Mouse (Mus musculus) thymus, postnatal 4 days (tissue): ENCODE results near the gene Ndufaf5.
"Not testable (repeated sequence)": the region's sequence is repeated elsewhere in the genome, so short reads cannot be mapped to it uniquely, and the experiment has no call there.

ENCODE experiments used
- DNase-seq: peaks from one replicate; pipeline ENCODE4 v3.0.0; 2021

Ndufaf5 gene

DNA sequence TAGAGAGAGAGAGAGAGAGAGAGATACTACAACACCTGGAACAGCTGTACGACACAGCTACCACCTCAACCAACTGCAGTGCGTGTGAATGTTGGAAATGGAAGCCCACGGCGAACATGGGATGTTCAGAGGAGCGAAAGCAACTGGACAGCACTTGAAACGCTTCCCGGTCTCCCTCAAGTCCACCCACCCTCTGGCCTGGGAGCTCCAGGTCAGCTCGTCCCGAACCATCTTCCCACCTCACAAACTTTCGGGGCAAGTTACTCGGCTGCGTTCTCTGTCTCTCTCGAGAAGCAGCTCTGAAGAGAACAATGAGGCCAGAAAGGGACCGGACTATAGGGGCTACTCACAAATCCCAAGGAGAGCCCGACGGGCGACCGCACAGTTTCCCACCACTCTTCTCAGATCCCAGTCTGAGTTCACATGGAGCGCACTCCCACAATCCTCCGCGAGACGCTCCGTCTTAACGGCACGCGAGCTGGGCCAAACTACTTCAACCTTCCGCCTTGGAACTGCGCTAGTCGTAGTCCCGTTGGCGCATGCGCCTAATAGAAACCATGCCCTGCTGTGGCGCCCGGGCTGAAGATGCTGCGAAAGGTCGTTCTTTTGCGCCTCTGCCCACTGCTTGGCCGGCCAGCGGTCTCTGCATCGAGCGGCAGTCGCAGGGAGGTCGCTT, at the start of gene Ndufaf5, which contains the start of gene Esf1:
Gene Ndufaf5 (plus strand): TSS at position 523 of the 676 bp plus-strand sequence.
Gene Esf1 (minus strand): TSS at position 438 of the 676 bp plus-strand sequence.
- peak; percentile 96 for DNase-seq

DNA sequence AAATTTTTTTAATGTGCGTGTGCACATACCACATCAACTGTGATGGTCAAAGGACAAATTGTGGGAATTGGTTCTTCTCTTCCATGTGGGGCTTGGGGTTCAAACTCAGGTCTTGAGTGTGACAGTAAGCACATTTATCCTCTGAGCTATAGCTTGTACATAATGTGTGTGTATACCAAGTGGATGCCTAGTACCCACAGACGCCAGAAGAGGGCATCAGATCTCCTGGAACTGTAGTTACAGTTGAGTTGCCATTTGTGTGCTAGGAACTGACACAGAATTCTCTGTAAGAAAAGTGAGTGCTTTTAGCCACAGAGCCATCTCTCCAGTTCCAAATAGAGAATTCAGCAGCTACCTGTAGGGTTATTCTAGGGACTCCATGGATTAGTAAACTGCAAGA, 44.9 kb upstream of the Ndufaf5 start:
- DNase-seq: peak; percentile 28

DNA sequence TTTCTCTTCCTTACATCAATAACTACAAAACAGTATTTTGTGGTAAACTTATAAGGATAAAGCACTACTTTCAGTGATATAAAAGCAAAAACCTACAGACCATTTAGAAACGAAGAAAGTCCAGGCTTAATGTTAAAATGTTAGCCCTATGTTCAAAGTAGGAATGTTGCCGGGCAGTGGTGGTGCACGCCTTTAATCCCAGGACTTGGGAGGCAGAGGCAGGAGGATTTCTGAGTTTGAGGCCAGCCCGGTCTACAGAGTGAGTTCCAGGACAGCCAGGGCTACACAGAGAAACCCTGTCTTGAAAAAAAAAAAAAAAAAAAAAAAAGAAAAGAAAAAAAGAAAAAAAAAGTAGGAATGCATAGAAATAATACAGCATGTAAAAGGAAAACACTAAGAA, 18.7 kb upstream of the Ndufaf5 start, which contains the start of gene Gm17374:
Gene Gm17374 (plus strand): TSS at position 301 of the 400 bp plus-strand sequence.
- DNase-seq: not testable (repeated sequence)

GRCm38 (mm10) chr2:140159186-140159730, 11.2 kb upstream of the Ndufaf5 start:
- DNase-seq: no peak

DNA sequence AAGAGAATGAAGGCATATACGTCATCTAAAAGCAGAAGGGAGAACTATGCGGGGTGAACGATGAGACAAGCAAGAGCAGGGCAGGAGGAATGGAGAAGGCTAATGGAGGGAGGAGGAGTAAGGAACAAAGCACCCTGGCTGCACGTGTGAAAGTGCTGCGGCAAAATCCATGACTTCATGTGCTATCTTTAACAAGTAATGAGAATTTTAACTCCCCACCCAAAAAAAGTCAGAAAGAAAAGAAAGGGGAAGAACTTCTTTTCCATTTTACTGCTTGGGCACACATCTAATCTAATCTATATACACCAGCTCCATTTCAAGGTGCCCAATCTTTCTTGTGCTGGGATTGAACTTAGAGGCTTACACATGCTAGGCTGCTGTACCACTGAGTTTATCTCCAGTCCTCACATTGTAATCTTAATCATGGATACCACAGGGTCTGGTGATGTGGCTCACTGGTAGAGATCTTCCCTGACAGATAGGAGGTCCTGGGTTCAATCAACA, 7.0 kb upstream of the Ndufaf5 start:
- no peak for DNase-seq

GRCm38 (mm10) chr2:140169057-140169456, 1.4 kb upstream of the Ndufaf5 start:
- DNase-seq: no peak

DNA sequence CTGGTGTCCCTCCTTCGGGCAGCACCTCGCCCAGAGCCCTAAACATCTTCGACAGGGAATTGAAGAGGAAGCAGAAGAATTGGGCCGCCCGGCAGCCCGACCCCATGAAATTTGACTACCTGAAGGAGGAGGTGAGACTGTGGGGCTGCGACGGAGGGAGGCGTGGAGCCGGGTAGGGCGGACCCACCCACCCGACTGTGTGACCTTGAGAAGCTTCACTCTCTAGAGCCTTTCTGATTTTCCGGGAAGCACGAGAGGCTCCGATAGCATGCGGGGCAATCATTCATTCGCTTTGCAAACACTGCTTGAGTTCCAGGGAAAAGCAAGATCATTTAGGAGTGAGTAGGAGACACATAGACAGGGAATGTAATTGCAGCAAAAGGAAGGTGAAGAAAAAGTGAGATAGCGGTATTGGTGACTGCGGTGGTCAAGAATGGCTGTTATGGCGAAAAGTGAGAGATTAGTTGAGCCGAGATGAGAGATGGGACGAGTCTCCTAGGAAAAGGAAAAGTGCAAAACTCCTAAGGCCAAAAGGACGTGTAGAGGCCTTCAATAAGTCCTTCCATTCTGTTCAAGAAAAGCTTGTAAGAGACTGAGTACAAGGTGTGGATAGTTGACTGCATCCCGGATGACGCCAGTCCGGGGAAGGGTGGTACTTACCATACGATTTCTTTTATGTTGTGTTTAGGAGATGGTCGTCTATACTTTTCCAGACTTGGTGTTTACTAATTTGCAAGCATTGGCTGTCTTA, 529 bp downstream of the Ndufaf5 start:
- peak; percentile 12 for DNase-seq

- not testable (repeated sequence) for DNase-seq
Measured at GRCm38 (mm10) chr2:140185685-140186210, 15.3 kb downstream of the Ndufaf5 start.

GRCm38 (mm10) chr2:140200713-140201112, 30.3 kb downstream of the Ndufaf5 start:
- DNase-seq: no peak

GRCm38 (mm10) chr2:140202573-140202972, 32.1 kb downstream of the Ndufaf5 start:
- no peak for DNase-seq

- DNase-seq: no peak
Measured at GRCm38 (mm10) chr2:140203756-140204155, 33.3 kb downstream of the Ndufaf5 start.

DNA sequence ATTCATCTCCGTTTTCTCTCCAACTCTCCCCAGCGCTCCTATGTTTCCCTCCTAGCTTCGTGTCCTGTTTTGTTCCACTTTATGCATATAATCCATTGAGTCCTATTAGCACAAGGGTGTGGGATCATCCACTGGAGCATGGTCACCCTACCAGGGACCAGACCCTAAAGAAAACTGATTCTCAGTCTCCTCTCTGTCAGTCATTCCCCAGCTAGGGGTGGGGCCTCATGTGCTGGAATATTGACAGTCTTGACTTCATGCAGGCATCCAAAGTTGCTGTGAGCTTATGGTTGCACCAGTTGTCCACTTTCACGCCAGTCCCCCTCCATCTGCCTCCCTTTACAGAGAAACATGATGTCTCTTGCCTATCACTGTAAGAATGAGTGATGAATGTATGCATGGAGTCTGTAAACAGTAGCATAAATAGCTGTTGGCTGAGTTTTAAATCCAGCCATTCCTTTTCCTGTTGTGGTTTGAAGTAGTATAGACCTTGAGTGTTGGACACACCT, 44.1 kb downstream of the Ndufaf5 start:
- no peak for DNase-seq

GRCm38 (mm10) chr2:140215415-140215814, 45.0 kb downstream of the Ndufaf5 start:
- no peak for DNase-seq

GRCm38 (mm10) chr2:140215965-140216364, 45.5 kb downstream of the Ndufaf5 start:
- DNase-seq: no peak

- no peak for DNase-seq
Measured at GRCm38 (mm10) chr2:140220325-140220724, 49.9 kb downstream of the Ndufaf5 start.

GRCm38 (mm10) chr2:140230295-140230694, 59.8 kb downstream of the Ndufaf5 start:
- DNase-seq: no peak

GRCm38 (mm10) chr2:140237245-140237644, 66.8 kb downstream of the Ndufaf5 start:
- DNase-seq: no peak

GRCm38 (mm10) chr2:140242398-140242797, 71.9 kb downstream of the Ndufaf5 start:
- no peak for DNase-seq

DNA sequence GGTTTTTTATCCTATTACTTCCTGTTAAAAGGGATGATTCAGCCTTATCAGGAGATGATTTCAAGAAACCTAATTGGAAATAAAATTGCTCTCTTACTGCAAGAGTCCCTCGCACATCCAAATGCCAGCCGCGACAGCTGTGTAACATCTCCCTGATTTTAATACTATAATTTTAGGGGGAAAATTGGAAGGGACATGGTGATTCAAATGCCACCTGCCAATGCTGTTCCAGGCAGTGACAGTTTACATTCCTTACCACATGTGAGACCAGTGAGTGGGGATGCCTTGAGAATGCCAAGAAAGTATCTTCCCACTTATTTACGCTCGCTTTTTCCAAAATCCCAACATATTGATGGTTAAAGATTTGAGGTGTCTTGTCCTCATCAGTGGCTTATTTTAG, 72.7 kb downstream of the Ndufaf5 start:
- DNase-seq: no peak
